Mouse (Mus musculus) myocyte (in vitro differentiated cells): ENCODE measurements around the gene Gm47841. TPM values are rescaled to one million over a fixed set of nuclear protein-coding genes. Genes with fewer than 3 reads are reported as not detected.

Experiments used
- H3K27me3 ChIP-seq: one replicate; pipeline ENCODE4 v1.6.1; 2011; ENCODE audit not compliant: control insufficient read depth, insufficient read depth, insufficient read length
- H3K36me3 ChIP-seq: one replicate; pipeline ENCODE4 v1.6.1; 2011; ENCODE audit not compliant: control insufficient read depth, insufficient read depth
- H3K4me2 ChIP-seq: one replicate; pipeline ENCODE4 v1.6.1; 2011; ENCODE audit warnings: low read depth, control low read depth
- H3K4me3 ChIP-seq: one replicate; pipeline ENCODE4 v1.5.1; 2011; ENCODE audit warnings: mild to moderate bottlenecking, control low read depth, moderate library complexity
- H3K79me2 ChIP-seq: one replicate; pipeline ENCODE4 v1.6.1; 2011; ENCODE audit not compliant: control insufficient read depth, insufficient read depth
- H3ac ChIP-seq: one replicate; pipeline ENCODE4 v1.6.1; 2011; ENCODE audit not compliant: control insufficient read depth, insufficient read length
- CEBPB ChIP-seq: IDR thresholded peaks from 2 replicates; pipeline ENCODE4 v1.6.1; 2011; ENCODE audit warnings: mild to moderate bottlenecking, moderate library complexity; ENCODE audit not compliant: poor library complexity, insufficient read depth, severe bottlenecking
- E2F4 ChIP-seq: IDR thresholded peaks from one replicate; pipeline ENCODE4 v1.6.1; 2011; ENCODE audit warnings: mild to moderate bottlenecking, control low read depth, moderate library complexity; ENCODE audit not compliant: insufficient read depth
- MAX ChIP-seq: IDR thresholded peaks from one replicate; pipeline ENCODE4 v1.6.1; 2011; ENCODE audit warnings: low read depth, mild to moderate bottlenecking, control low read depth
- MYOD1 ChIP-seq, 3 experiments: IDR thresholded peaks; one replicate each; pipeline ENCODE4 v1.6.1; 2011; ENCODE audit warnings: control low read depth in 2 of 3, low read depth in 2 of 3, mild to moderate bottlenecking in 2 of 3, moderate library complexity in 1 of 3; ENCODE audit not compliant: insufficient read length in 2 of 3, control insufficient read depth in 1 of 3
- MYOG ChIP-seq, 3 experiments: IDR thresholded peaks; one replicate each; pipeline ENCODE4 v1.6.1; 2011; ENCODE audit warnings: control low read depth in 2 of 3, low read depth in 2 of 3, mild to moderate bottlenecking in 2 of 3; ENCODE audit not compliant: insufficient read length in 2 of 3, control insufficient read depth in 1 of 3, insufficient read depth in 1 of 3
- POLR2A ChIP-seq: IDR thresholded peaks from one replicate; pipeline ENCODE4 v1.6.1; 2011; ENCODE audit warnings: low read depth, mild to moderate bottlenecking, control low read depth, moderate library complexity; ENCODE audit not compliant: insufficient read length
- POLR2AphosphoS2 ChIP-seq: IDR thresholded peaks from one replicate; pipeline ENCODE4 v1.6.1; 2011; ENCODE audit warnings: low read depth, control low read depth; ENCODE audit not compliant: insufficient read length
- REST ChIP-seq: IDR thresholded peaks from one replicate; pipeline ENCODE4 v1.6.1; 2011; ENCODE audit warnings: mild to moderate bottlenecking, control low read depth, moderate library complexity; ENCODE audit not compliant: insufficient read depth, insufficient read length
- SRF ChIP-seq: IDR thresholded peaks from one replicate; pipeline ENCODE4 v1.6.1; 2011; ENCODE audit warnings: low read depth; ENCODE audit not compliant: control insufficient read depth, insufficient read length
- TCF12 ChIP-seq: IDR thresholded peaks from one replicate; pipeline ENCODE4 v1.6.1; 2011; ENCODE audit warnings: mild to moderate bottlenecking, control low read depth; ENCODE audit not compliant: poor library complexity, insufficient read depth, severe bottlenecking
- TCF3 ChIP-seq: IDR thresholded peaks from one replicate; pipeline ENCODE4 v1.6.1; 2011; ENCODE audit warnings: low read depth, control low read depth; ENCODE audit not compliant: insufficient read length
- USF1 ChIP-seq: IDR thresholded peaks from one replicate; pipeline ENCODE4 v1.6.1; 2011; ENCODE audit warnings: low read depth, mild to moderate bottlenecking, control low read depth, moderate library complexity
- polyA plus RNA-seq: library from polyadenylated mRNA; unstranded; fragments of >200 nt; fragmentation: generic; extraction: Trizol; gene quantifications from one replicate; pipeline ENCODE4 v1.2.1, GENCODE M21; 2012; ENCODE audit warnings: missing spikeins

Gm47841 gene
- polyA plus RNA-seq, 1 experiment = not detected

DNA sequence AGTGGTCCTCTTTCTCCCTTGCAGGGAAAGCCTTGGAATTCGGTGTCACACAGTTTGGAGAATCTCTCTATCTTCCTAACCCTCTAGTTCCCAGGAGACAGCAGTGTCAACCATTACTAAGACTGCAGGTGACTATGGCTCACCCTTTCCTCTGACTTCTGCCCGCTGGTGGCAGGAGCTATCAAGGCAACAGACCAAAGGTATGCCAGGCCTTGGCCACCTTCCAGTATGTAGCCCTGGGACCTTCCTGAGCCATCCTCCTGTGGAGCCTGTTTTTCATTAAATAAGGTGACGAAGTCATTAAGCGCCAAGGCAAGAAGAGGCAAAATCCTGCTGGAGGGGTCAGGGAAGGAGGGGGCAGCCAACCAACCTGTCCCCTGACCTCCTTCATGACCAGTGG, 28.0 kb upstream of the Gm47841 start:
- Histone ChIP-seq H3K79me2 (no peaks in the 10 kb centered on the region), H3K27me3 (peaks cover 86% of the 10 kb centered on the region), H3K4me3 (no peak overlapping the region), H3ac (no peak overlapping the region), H3K4me2 (no peak overlapping the region), H3K36me3 (no peaks in the 10 kb centered on the region)
- TF ChIP-seq POLR2AphosphoS2 = no peak
- TF ChIP-seq MYOG (IDR thresholded peaks at IDR 0.05; ENCODE audit: control insufficient read depth in 1 of 3, insufficient read depth in 1 of 3, insufficient read length in 2 of 3, low read depth in 2 of 3) = no peak
- TF ChIP-seq SRF = no peak
- TF ChIP-seq TCF3 = no peak
- TF ChIP-seq E2F4 = no peak
- TF ChIP-seq MYOD1 (IDR thresholded peaks at IDR 0.05; ENCODE audit: control insufficient read depth in 1 of 3, insufficient read length in 2 of 3, low read depth in 2 of 3) = no peak
- TF ChIP-seq REST = no peak
- no peak for TF ChIP-seq POLR2A
- no peak for TF ChIP-seq CEBPB
- TF ChIP-seq USF1 = no peak

DNA sequence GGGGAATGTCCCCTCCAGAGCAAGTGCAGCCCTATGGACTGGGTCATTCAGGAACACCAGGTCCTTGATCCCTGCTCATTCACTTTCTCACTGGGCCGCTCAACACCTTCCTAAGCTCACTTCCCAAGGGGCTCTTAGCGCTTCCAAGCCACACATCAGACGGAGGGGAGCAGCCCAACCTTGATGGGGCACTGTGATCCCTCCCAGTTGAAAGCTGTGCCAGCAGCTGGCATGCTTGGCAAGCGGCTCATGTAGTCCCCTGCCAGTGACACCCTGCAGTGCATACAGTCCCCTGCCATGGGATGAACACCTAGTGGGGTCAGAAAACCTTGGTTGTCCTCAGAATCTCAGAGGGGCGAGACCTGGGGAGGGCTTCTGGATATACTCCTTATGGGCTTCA, 26.9 kb upstream of the Gm47841 start:
- TF ChIP-seq E2F4 (no peak), CEBPB (no peak), TCF3 (no peak), MYOG (IDR thresholded peaks at IDR 0.05; ENCODE audit: control insufficient read depth in 1 of 3, insufficient read depth in 1 of 3, insufficient read length in 2 of 3, low read depth in 2 of 3) (no peak), POLR2AphosphoS2 (no peak), POLR2A (no peak), USF1 (no peak), MAX (no peak), TCF12 (no peak), SRF (no peak), MYOD1 (IDR thresholded peaks at IDR 0.05; ENCODE audit: control insufficient read depth in 1 of 3, insufficient read length in 2 of 3, low read depth in 2 of 3) (no peak), REST (no peak)
- H3K4me2 ChIP-seq = no peak overlapping the region
- H3K36me3 ChIP-seq = no peaks in the 10 kb centered on the region
- H3ac ChIP-seq = no peak overlapping the region
- H3K27me3 ChIP-seq = peaks cover 87% of the 10 kb centered on the region
- H3K79me2 ChIP-seq = no peaks in the 10 kb centered on the region
- no peak overlapping the region for H3K4me3 ChIP-seq

DNA sequence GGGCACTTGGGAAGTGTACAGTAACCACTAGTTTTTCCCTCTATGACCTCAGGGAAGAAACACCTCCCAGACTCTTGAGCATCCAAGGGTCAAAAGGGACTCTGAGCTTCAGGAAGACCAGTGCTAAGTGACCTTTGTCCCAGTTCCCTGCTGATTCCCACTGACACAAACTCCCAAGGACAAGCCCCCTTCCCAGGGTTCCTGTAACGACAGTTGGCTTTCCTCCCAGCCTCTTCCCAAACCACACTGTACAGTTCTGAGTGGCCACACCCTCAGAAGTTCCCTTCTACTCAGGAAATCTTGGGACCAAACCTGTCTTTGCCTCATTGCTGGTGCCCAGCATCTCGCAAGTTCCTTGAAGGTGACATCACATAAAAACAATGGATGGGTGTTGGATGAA, 25.5 kb upstream of the Gm47841 start:
- Histone ChIP-seq H3K27me3 (peaks cover 86% of the 10 kb centered on the region), H3K4me2 (no peak overlapping the region), H3K4me3 (no peak overlapping the region), H3K36me3 (no peaks in the 10 kb centered on the region), H3K79me2 (no peaks in the 10 kb centered on the region), H3ac (no peak overlapping the region)
- TF ChIP-seq TCF3 (no peak), E2F4 (no peak), MYOG (IDR thresholded peaks at IDR 0.05; ENCODE audit: control insufficient read depth in 1 of 3, insufficient read depth in 1 of 3, insufficient read length in 2 of 3, low read depth in 2 of 3) (no peak), CEBPB (no peak), POLR2A (no peak), REST (no peak), USF1 (no peak), SRF (no peak), POLR2AphosphoS2 (no peak), MAX (no peak)

DNA sequence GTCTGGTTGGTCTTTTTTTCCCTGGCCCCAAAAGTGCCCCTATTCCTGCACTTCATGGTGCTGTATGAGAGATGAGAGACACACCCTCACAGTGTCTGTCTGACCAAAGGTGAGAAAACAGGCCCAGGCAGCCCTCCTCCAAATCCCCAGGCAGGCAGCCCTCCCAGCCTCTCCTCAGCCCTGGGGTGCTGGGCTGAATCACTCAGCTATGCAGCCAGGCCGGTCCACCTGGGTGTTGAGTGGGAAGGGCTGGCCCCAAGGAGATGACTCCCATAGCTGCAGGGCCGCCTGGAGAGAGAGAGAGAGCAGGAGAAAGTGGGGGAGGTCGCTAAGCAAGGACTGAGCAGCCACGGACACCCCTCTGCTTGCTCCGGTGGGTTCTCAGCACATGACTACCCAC, 23.6 kb upstream of the Gm47841 start:
- H3ac ChIP-seq = no peak overlapping the region
- no peaks in the 10 kb centered on the region for H3K36me3 ChIP-seq
- H3K4me3 ChIP-seq = no peak overlapping the region
- H3K27me3 ChIP-seq = peaks cover 76% of the 10 kb centered on the region
- TF ChIP-seq TCF3 (no peak), USF1 (no peak), MYOD1 (IDR thresholded peaks at IDR 0.05; ENCODE audit: control insufficient read depth in 1 of 3, insufficient read length in 2 of 3, low read depth in 2 of 3) (no peak), REST (no peak), POLR2AphosphoS2 (no peak), E2F4 (no peak), TCF12 (no peak), POLR2A (no peak), CEBPB (no peak), SRF (no peak), MYOG (IDR thresholded peaks at IDR 0.05; ENCODE audit: control insufficient read depth in 1 of 3, insufficient read depth in 1 of 3, insufficient read length in 2 of 3, low read depth in 2 of 3) (no peak), MAX (no peak)
- H3K4me2 ChIP-seq = no peak overlapping the region
- H3K79me2 ChIP-seq = no peaks in the 10 kb centered on the region

DNA sequence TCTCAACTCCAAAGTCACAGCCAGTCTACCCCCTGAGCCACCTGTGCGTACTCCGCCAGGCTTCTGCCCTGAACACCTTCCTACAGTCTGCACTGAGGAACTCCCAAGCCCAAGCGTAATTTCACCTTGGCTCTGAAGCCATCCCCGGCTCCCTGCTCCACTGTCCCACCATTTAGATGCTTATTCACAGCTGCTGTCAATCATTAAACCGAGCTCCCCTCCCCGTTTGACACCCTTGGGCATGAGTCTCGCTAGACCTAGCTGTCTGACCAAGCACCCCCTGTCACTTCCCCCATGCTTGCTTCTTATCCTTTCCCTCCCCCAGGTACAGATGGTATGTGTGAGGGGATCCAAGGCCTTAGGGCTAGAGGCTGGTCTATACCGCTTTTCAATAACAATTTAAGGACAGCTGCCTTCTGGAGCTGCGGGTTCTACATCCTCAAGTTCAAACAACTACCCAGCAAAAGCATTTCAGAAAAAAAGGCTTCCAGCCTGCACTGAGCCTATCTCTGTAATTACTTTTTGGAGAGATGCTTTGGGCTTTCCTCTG, 22.5 kb upstream of the Gm47841 start:
- Histone ChIP-seq H3K79me2 (no peaks in the 10 kb centered on the region), H3K4me3 (no peak overlapping the region), H3K4me2 (no peak overlapping the region), H3ac (no peak overlapping the region), H3K27me3 (peaks cover 67% of the 10 kb centered on the region), H3K36me3 (no peaks in the 10 kb centered on the region)
- TF ChIP-seq REST (no peak), POLR2AphosphoS2 (no peak), TCF3 (no peak), CEBPB (no peak), POLR2A (no peak), MYOD1 (IDR thresholded peaks at IDR 0.05; ENCODE audit: control insufficient read depth in 1 of 3, insufficient read length in 2 of 3, low read depth in 2 of 3) (no peak), USF1 (no peak), MYOG (IDR thresholded peaks at IDR 0.05; ENCODE audit: control insufficient read depth in 1 of 3, insufficient read depth in 1 of 3, insufficient read length in 2 of 3, low read depth in 2 of 3) (no peak), MAX (no peak), E2F4 (no peak), SRF (no peak), TCF12 (no peak)
